Mouse (Mus musculus) layer of hippocampus, adult 18-20 months (tissue): Measurements from ENCODE around the gene Atp6v1a. TPM values are rescaled to one million over a fixed set of nuclear protein-coding genes. Genes with fewer than 3 reads are reported as not detected.
A peak's percentile ranks its signal among the peaks of the same experiment; 100 is the strongest.

Experiments
- DNase-seq, 2 experiments: peaks; one replicate each; pipeline ENCODE4 v3.0.0; 2022; ENCODE audit warnings: low spot score in 2 of 2
- long read RNA-seq: library from polyadenylated mRNA; stranded (forward); transcript quantifications from one replicate; pipeline ENCODE4 v2.0.0, GENCODE M21; 2021
- total RNA-seq, 2 experiments: library from RNA; stranded (reverse); gene quantifications; 2 replicates each; pipeline ENCODE4 v1.2.3; 2021

Gene Atp6v1a
- total RNA-seq = 100 to 1,000 TPM; 566 to 590 TPM
- long read RNA-seq, full-length matches to known transcripts = 677 of 784 reads
- long read RNA-seq, partial matches to known transcripts = 70 of 784 reads
- long read RNA-seq, other reads (novel, unspliced or antisense) = 37 of 784 reads

GRCm38 (mm10) chr16:44139536-44140185 lies at the start of gene Atp6v1a, which contains the start of gene Naa50:
Atp6v1a (minus strand) TSS chr16:44139705.
Naa50 (plus strand) TSS chr16:44139830.
- peak; percentile 86 to 92 for DNase-seq

DNA sequence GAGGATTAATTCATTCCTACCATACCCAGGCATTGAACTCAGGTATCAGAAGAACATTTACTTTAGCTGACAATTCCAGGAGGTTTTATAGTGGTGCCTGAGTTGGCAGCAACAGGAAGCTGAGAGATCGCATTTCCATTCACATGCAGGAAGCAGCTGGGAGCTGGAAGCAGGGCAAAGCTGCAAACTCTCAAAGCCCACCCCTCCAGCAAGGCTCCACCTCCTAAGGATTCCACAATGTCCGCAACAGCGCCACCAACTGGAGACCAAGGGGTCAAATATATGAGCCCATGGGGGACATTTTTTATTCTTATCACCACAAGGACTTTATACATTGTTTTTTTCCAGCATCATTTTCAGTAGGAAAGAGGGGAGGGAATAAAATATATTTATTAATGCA lies 49.3 kb upstream of the Atp6v1a start:
- no peak for DNase-seq

GRCm38 (mm10) chr16:44187172-44187571 lies 47.7 kb upstream of the Atp6v1a start:
- DNase-seq = no peak

DNA sequence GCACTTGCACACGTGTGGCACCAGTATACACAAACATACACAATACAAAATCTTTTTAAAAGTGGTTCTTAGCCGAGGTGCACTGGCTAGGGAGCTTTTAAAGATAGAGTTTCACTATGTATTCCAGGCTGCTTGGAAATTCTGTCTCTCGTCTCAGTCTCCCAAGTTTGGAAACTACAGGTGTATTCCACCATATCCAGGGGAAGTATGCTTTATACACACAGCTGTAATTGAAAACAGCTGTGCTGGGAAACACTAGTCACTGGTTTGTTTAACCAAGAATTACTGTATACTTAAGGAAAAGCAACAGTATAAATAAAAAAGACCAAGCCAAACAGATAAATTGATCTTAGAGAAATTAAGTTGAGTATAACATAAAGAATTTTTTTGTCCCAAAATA lies 45.3 kb upstream of the Atp6v1a start:
- no peak for DNase-seq

DNA sequence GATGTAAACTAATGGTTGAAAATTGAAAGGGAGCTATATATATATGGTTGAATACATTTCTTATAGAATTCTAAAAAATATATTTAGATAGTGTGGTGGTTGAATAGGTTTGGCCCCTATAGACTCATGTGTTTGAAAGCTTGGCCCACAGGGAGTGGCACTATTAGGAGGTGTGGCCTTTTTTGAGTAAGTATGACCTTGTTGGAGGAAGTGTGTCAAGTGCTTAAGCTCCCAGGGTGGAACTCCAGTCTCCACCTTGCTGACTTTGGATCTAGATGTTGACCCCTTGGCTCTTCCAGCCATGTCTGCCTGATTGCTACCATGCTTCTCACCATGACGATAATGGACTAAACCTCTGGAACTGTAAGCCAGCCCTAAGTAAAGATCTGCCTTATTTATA lies 43.1 kb upstream of the Atp6v1a start:
- no peak for DNase-seq

DNA sequence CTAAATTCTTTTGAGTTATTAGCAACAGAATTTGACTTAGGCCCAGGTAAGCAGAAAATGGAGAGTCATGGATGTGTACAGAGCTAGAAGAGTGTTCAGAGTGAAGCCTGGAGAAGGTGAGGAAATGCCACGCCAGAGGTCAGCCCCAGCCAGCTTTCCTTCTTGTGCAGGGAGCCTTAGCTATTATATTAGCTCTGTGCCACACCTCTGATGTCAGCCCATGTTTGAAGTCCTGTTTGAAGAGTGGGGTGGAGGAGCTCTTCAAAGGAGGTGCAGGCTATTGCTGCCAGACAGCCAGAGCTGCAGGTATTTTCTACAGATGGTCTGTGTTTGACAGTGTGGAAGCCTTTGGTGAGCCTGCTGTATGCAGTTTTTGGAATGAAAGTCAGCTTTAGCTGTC lies 39.0 kb upstream of the Atp6v1a start:
- DNase-seq = no peak

DNA sequence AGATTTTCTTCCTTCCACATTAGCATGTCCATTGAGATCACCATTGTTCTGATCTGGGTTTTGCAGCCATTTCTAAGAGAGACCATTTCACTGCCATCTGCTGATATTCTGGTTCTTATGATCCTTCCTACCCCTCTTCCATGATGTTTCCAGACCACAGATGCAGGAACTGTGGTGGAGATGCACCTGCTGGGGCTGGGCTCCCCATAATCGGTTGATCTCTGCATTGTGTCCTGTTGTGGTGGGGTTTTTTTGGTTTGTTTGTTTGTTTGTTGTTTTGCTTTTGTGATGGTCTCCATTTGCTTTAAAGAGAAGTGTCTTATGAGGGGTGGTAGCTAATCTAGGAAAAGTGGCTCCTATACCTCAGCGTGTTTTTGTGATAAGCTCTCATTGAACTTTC lies 37.0 kb upstream of the Atp6v1a start:
- no peak for DNase-seq

DNA sequence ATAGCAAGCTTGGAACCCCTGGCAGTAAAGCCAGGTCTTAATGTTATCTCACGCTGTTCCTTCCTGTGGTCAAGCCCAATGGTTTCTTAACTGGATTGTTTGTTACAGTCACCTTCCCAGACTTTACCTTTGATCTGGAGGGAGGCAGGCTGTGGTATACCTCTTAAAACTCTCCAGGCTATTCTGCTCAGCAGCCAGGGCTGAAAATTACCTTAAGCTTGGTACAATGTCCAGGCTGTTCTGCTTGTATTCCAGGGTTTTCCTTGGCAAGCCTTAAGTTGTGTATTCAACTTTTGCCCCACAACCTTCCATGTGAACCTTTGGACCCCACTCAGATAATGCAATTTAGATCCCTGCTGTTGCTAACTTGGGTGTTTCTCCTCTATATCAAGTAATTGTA lies 35.5 kb upstream of the Atp6v1a start:
- no peak for DNase-seq

GRCm38 (mm10) chr16:44173966-44174530 lies 34.5 kb upstream of the Atp6v1a start:
- no peak for DNase-seq

DNA sequence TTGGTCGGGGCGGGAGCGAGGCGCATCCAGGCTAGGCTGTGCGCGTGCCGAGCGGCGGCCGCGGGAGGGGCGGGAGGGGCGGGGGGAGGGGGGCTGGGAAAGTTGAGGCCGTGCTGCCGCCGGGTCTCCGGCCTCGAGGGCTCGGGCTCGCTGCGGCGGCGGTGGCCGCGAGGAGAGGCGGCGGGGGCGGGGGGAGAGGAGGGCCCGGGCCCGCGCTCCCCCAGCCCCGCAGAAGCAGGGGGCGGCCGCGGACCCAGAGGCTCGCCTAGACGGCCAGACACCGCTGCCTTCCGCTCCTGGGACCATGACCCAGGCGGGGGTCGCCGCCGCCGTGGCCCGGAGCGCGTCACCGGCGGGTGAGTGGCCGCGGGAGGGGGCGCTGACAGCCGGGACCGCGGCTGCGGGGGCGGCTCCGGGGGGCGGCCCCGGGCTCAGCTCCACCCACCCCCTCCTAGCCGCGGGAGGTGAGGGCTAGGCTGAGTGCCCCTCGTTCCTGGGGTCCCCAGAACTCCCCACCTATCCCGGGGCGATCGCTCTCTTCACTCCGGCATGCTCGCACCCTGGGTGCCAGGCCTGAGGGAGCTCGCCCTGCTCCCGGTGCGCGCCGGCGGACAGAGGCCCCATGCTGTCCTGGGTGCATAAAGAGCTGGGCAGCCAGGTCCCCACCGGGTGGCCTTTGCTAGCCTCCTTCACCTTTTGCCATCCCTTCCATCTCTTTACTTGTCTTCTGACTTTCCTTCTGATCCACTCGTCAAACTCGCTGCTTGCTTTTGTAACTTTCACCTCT lies 33.8 kb upstream of the Atp6v1a start, which contains the start of gene Usf3:
Gene Usf3, plus strand, starts transcription at position 92 of the 787 bp plus-strand sequence.
- peak; percentile 37 to 58 for DNase-seq

- peak; percentile 99 for DNase-seq
Measured at GRCm38 (mm10) chr16:44172297-44173154, 33.0 kb upstream of the Atp6v1a start.

GRCm38 (mm10) chr16:44168990-44169389 lies 29.5 kb upstream of the Atp6v1a start:
- no peak for DNase-seq

DNA sequence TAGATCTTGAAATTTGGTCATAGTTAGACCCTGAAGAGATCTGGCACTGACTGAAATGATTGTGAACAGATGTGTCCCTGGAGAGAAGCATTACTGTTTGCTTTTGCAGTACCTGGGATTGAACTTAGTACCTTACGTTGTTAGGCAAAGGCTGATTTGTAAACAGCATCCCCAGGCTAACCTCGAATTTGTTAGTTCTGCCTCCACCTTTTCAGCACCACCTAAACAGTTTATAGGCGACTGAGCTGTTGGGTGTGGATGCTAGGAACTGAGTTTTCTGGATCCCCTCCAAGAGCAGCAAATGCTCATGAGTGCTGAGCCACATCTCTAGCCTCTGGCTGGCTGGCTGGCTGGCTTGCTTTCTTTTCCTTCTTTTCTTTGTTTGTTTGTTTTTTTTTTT lies 25.7 kb upstream of the Atp6v1a start:
- no peak for DNase-seq

DNA sequence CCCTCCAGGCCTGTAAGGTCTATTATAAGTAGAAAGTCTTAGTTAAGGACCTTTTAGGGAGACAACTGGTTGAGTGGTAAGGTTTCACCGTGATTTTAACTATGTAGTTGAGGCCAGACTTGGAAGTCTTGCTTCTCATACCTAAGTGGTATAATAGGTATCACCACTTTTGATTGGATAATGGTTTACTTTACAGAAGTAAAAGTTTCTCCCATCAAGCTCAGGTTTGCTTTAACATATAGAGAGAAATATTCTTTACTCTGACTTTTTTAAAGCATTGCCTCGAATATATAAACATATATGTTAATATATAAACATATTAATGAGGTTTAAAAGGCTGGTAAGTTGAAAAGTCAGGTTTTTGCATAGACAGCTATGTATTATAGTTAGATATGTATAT lies 24.3 kb upstream of the Atp6v1a start:
- DNase-seq = no peak

- no peak for DNase-seq
Measured at GRCm38 (mm10) chr16:44159325-44159724, 19.8 kb upstream of the Atp6v1a start.

DNA sequence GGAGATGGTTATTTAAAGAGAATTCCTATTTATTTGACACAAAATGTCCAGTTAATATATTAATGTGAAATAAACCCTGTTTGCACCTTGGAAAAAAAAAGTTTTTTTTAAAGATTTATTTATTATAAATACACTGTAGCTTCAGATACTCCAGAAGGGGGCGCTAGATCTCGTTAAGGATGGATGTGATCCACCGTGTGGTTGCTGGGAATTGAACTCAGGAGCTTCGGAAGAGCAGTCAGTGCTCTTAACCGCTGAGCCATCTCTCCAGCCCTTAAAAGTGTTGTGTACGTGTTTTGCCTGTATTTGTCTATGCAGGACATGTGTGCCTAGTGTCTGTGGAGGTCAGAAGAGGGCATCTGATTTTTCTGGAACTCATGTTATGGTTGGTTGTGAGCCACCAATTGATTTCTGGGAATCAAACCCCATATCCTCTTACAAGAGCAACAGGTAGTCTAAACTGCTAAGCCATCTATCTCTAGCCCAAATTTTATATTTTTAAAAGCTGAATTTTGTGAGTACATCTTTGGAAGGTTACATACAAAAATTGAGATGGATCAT lies 15.1 kb upstream of the Atp6v1a start:
- no peak for DNase-seq

GRCm38 (mm10) chr16:44149002-44149767 lies 9.7 kb upstream of the Atp6v1a start:
- DNase-seq = no peak

DNA sequence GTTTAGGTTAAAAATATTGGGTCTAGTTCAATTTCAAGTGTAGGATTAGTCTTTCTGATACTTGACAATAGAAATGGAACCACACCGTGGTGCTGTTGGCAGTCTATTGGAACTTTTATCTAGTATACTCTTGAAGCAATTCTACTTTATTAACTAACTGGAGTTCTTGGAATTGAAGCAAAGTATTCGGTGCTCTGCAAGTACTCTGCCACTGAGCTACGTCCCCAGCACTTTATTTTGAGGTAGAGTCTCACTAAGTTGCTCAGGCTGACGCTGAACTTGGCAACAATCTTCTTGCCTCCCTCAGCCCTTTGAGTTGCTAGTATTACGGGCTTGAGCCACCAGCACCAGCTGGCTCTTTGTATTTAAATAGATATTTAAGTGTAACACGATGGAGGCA lies 2.0 kb upstream of the Atp6v1a start:
- DNase-seq = no peak

DNA sequence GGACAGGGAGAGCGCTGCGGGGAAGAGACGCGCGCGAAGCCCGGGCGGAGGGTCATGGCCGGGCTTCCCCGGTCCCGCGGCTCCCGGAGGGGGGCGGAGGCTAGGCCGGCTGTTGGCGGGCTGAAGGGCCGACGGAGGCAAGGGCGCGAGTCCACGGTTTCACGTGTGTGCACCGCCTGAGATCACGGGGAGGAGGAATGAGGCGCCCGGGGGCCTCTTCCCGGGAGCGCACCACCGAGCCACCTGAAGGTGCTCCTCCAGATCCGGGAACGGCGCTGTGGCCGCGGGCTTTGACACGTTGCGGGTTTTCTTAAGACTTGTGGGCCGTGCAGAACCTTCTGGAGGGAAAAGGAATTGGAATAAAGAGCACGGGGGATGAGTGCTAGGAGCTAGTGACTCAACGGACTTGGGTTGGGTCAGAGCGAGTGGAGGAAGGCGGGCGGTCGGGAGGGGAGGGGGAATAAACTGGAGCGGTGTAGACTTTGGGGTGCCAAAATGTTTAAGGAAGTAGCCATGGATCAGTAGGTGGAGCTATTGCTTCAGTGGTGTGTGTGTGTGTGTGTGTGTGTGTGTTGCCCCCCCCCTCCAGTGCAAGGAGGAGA lies 782 bp upstream of the Atp6v1a start:
- peak; percentile 45 to 74 for DNase-seq
